Mouse (Mus musculus): ENCODE measurements around the gene Slc7a11. TPM values are rescaled to one million over a fixed set of nuclear protein-coding genes. Genes with fewer than 3 reads are reported as not detected.

The Slc7a11 gene
- polyA plus RNA-seq, 1 experiment from 2014 or later: 0.21 TPM

DNA sequence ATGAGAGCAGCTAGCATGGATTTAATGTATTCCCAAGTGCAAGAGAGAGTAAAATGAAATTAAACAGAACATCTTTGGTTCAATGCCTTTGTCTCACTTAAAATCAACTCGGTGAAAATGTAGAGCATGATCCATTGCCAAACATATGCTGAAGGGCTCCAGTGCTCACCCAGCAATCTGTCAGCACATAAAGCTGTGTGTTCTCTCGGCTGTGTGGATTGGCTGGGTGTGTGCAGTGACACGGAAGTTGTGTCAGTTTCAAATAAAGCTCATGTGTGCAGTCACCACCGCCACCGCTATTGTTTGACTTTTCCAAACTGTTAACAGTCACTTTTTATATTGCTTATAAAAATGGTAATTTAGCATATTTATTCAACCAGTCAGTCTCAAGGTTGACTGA, 398.7 kb downstream of the Slc7a11 start:
- 79% methylated on average over 5 of the region's 5 CpGs for WGBS

DNA sequence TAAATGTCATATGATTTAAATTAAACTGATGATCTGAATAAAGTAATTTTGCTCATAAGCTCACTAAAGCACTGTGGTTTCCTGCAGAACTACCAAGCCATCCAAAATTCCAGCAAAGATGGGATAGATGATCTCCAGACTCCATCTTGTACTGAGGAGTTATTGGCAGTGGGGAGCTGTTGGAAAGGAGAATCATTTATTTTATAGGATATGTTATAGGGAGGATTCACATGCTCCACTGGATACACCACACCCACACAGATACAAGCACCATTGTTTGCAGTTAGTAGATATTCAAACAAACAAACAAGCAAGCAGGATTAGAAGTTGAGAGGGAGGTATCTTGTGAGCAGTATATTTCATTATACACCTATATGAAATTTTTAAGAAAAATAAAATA, 399.3 kb downstream of the Slc7a11 start:
- DNase-seq (ENCODE audit: low spot score): no peak
- Histone ChIP-seq H3K4me3 (no peak overlapping the region), H3K36me3 (no peaks in the 10 kb centered on the region), H3K9me3 (no peaks in the 10 kb centered on the region), H3K27me3 (ENCODE audit: insufficient read depth, poor library complexity, severe bottlenecking) (no peaks in the 10 kb centered on the region), H3K27ac (no peak overlapping the region), H3K4me1 (replicated peaks) (no peaks in the 10 kb centered on the region)

More for the DNA sequence above, 398.7 kb downstream of the Slc7a11 start:
- Histone ChIP-seq H3K36me3 (no peaks in the 10 kb centered on the region), H3K27me3 (ENCODE audit: insufficient read depth, poor library complexity, severe bottlenecking) (no peaks in the 10 kb centered on the region), H3K4me1 (replicated peaks) (no peaks in the 10 kb centered on the region), H3K9me3 (no peaks in the 10 kb centered on the region), H3K27ac (no peak overlapping the region), H3K4me3 (no peak overlapping the region)
- peak; percentile 5 for DNase-seq (ENCODE audit: low spot score)

DNA sequence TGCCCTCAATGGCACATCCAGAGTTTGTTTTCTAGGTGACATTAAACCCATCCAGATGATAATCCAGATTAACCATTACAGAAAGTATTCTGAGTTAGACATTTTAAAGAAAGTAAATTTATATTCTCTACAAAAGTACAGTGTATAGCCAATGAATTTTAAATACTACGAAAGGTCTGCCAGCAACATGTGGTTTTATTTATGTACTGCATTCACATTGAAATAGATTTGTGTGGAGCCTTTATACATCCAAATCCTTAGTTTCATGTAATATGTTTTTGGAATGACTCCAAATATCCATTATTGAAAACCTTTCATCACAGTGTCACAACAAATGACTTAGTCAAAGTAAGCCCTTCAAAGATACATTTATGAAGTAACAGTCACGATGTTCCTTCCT, 402.3 kb downstream of the Slc7a11 start:
- no peak overlapping the region for H3K27ac ChIP-seq
- H3K9me3 ChIP-seq: no peaks in the 10 kb centered on the region
- H3K4me1 ChIP-seq (replicated peaks): no peaks in the 10 kb centered on the region
- no peaks in the 10 kb centered on the region for H3K27me3 ChIP-seq (ENCODE audit: insufficient read depth, poor library complexity, severe bottlenecking)
- no peak for DNase-seq (ENCODE audit: low spot score)
- WGBS: 96% methylated on average over 2 of the region's 2 CpGs
- H3K36me3 ChIP-seq: no peaks in the 10 kb centered on the region
- H3K4me3 ChIP-seq: no peak overlapping the region

DNA sequence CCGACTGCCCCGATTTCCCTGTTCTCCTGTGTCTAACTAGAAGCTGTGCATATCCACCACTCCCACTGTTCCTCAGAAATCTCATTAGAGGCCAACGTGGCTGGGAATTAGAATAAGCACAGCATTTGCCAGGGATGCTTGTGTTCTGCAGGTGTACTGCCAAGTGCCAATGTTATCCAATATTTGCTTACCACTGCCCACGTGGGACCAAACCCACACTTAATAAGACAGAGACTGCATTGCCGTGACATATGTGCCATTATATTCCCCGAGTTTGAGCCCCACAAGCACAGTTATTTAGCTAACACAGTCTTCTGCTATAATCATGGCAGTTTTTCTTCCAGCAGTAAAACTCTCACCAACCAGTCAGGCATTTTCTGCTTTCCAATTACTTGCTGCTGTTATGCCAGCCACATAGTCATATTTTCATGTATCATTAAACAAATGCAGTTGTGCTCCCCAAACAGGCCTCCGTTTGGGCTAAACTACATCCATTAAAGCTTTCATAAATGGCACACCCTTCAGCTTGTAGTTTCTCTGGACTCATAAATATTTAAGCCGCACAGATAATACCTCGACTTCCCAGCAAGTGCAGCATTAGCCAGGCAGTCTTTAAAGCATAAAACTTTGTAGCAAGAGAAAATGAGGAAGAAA, 407.4 kb downstream of the Slc7a11 start:
- H3K4me1 ChIP-seq (replicated peaks): no peaks in the 10 kb centered on the region
- H3K27ac ChIP-seq: no peak overlapping the region
- no peaks in the 10 kb centered on the region for H3K36me3 ChIP-seq
- no peak for DNase-seq (ENCODE audit: low spot score)
- 82% methylated on average over 9 of the region's 9 CpGs for WGBS
- H3K9me3 ChIP-seq: no peaks in the 10 kb centered on the region
- H3K4me3 ChIP-seq: no peak overlapping the region
- H3K27me3 ChIP-seq (ENCODE audit: insufficient read depth, poor library complexity, severe bottlenecking): no peaks in the 10 kb centered on the region

DNA sequence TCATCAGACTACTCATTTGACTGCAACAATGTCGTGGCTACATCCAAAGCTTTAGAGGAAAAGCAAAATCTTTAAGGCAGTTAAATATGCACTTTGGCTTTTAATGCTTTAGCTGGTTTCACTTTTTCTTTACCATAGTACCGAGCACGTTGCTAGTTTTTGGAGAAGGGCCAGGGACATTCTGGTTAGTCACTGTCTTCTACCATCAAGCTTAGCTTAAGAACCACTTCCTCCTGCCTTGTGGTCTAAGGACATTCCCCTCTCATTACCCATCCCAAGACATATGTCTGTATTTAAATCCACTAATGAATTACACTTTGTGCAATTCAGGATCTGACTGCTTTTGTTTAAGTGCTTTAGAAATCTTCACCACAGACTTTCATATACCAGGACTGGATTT, 410.1 kb downstream of the Slc7a11 start:
- no peaks in the 10 kb centered on the region for H3K36me3 ChIP-seq
- no peaks in the 10 kb centered on the region for H3K27me3 ChIP-seq (ENCODE audit: insufficient read depth, poor library complexity, severe bottlenecking)
- H3K9me3 ChIP-seq: no peaks in the 10 kb centered on the region
- no peak overlapping the region for H3K27ac ChIP-seq
- no peak for DNase-seq (ENCODE audit: low spot score)
- H3K4me1 ChIP-seq (replicated peaks): no peaks in the 10 kb centered on the region
- WGBS: 94% methylated on average over 3 of the region's 3 CpGs
- no peak overlapping the region for H3K4me3 ChIP-seq

DNA sequence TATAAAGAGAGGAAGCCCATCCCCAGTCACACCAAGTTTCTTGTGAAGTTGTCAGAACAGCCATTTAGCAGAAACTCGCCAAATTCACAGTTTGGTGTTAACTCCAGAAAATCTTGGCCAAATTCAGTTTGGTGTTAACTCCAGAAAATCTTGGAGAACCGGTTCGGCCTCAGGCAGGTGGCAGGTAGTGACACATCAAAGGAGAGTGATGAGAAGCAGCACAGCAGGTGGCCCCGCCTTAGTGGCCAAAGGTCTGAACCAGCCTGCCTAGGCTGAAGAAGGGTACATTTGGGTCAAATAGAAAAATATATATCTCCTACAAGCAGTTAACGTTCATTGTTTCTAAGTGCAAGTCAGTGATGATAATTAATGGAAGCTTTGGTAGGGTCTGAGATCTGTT, 417.4 kb downstream of the Slc7a11 start:
- no peaks in the 10 kb centered on the region for H3K36me3 ChIP-seq
- no peak overlapping the region for H3K4me3 ChIP-seq
- H3K9me3 ChIP-seq: no peaks in the 10 kb centered on the region
- DNase-seq (ENCODE audit: low spot score): no peak
- 49% methylated on average over 5 of the region's 5 CpGs for WGBS
- no peaks in the 10 kb centered on the region for H3K4me1 ChIP-seq (replicated peaks)
- H3K27me3 ChIP-seq (ENCODE audit: insufficient read depth, poor library complexity, severe bottlenecking): no peaks in the 10 kb centered on the region
- H3K27ac ChIP-seq: no peak overlapping the region

DNA sequence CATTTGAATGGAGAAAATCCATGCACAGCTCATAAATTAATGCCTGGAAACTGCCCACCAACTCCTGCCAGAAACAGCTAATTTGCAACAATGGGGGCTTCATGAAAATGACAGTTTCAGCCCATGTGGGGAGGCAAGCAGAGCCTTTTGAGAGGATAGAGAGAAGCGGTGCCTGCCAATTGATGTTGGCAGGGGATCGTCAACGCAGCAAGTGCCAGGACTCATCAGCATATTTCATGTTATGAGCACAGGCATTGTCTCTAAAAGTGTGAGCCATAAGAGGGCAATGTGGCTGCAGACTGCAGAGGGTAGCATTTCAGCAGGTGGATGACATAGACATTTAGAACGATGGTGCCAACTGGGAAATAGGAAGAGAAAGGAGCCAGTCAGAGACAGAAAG, 429.0 kb downstream of the Slc7a11 start:
- Histone ChIP-seq H3K27me3 (ENCODE audit: insufficient read depth, poor library complexity, severe bottlenecking) (no peaks in the 10 kb centered on the region), H3K36me3 (no peaks in the 10 kb centered on the region), H3K9me3 (no peaks in the 10 kb centered on the region), H3K4me1 (replicated peaks) (no peaks in the 10 kb centered on the region; the same call in 1 of the 2 replicates), H3K4me3 (no peak overlapping the region), H3K27ac (0 out of 2 replicates have a peak overlapping the region, but pooled peaks have one; percentile 35)
- DNase-seq (ENCODE audit: low spot score): no peak
- WGBS: 53% methylated on average over 4 of the region's 4 CpGs

DNA sequence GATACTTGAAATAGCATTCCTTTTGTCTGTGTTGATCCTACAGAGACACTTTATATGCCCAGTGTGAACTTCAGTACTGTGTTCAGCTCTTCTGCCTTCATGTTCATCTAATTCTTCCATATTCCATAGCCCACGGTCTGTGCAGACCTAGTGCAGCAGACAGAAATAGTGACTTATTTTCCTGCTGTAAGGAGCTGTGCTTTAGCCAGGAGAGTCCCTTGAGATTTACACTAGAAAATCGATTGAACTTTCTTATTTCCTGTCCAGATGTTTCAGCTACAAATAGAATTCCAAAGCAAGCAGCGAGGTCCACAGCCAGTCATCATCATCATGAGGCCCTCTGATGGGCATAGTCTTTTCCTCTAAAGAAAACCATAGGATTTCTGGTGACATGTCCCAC, 431.4 kb downstream of the Slc7a11 start:
- 66% methylated on average over 3 of the region's 3 CpGs for WGBS
- Histone ChIP-seq H3K9me3 (no peaks in the 10 kb centered on the region), H3K27me3 (ENCODE audit: insufficient read depth, poor library complexity, severe bottlenecking) (no peaks in the 10 kb centered on the region), H3K4me1 (replicated peaks) (no peaks in the 10 kb centered on the region; the same call in 1 of the 2 replicates), H3K4me3 (no peak overlapping the region), H3K27ac (no peak overlapping the region), H3K36me3 (no peaks in the 10 kb centered on the region)
- no peak for DNase-seq (ENCODE audit: low spot score)

DNA sequence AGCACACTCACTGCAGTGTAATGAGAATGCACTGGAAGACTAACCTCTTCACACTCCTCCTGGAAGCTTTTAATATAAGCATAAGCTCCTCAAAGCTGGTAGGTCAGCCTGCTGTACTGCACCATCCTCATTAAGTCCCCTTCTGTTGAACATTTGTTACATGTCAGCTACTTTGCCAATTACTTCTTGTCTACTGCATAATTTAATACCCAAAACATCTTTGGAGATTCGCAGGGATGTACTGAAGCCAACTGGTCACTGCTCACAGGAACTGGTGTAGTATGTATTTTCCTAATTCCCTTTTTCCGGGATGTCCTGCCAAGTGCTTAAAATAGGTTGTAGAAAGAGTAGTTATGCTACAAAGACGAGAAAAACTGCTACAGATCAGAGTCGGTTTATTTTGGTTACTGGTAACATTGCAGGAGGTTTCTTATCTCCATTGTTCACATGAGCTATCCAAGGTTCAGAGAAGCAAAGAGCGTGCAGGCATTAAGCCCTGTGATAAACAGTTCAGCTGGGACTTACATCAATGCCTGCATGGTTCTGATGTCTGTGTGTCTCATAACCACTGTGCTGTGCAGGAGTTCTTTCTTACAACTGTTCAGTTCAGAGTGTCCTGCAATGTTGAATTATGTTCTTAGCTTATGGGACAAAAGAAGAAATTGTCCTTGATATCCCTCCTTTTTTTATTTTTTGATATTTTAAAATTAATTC, 439.3 kb downstream of the Slc7a11 start:
- Histone ChIP-seq H3K27ac (no peak overlapping the region), H3K9me3 (no peaks in the 10 kb centered on the region), H3K4me3 (no peak overlapping the region), H3K27me3 (ENCODE audit: insufficient read depth, poor library complexity, severe bottlenecking) (no peaks in the 10 kb centered on the region), H3K36me3 (no peaks in the 10 kb centered on the region), H3K4me1 (replicated peaks) (no peaks in the 10 kb centered on the region; the same call in 1 of the 2 replicates)
- no peak for DNase-seq (ENCODE audit: low spot score)
- WGBS: 79% methylated on average over 5 of the region's 5 CpGs

DNA sequence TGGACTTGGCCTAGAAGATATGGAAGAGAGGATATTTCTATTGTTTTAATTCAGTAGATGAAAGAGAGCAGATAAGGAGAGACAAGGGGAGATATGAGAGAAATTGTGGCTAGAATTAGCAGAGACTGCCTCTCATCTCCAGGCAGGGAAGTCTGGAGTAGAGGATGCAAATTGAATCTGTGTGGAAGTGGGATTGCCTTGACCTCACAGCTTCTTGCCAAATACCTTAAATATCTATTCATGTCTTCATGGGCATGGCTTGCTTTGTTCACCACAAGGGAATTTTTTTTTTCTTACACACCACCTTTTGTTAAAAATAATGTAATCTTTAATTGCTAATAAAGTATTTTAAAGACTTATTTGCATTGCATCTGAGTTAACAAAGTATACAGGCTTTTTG, 441.3 kb downstream of the Slc7a11 start:
- no peak for DNase-seq (ENCODE audit: low spot score)
- no peaks in the 10 kb centered on the region for H3K27me3 ChIP-seq (ENCODE audit: insufficient read depth, poor library complexity, severe bottlenecking)
- H3K36me3 ChIP-seq: no peaks in the 10 kb centered on the region
- H3K4me1 ChIP-seq (replicated peaks): no peaks in the 10 kb centered on the region; the same call in 1 of the 2 replicates
- no peak overlapping the region for H3K27ac ChIP-seq
- no peaks in the 10 kb centered on the region for H3K9me3 ChIP-seq
- no peak overlapping the region for H3K4me3 ChIP-seq

DNA sequence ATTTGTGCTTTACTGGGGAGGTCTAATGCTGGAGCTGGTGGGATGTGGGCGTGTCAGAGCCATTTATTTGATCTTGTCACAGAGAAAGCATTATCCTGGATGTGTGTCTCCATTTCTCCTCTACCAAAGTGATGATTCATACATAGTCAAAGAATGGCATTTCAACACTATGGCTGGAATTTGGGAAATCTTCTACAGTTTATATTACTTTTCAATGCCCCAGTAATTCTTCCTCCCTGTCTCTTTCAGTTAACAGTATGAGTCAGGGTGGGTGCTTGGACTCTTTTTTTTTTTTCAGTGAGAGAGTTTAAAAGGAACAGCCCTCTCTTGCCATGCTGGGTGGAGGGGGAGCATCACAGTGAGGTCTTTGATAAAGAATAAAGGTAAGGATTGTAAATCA, 441.8 kb downstream of the Slc7a11 start:
- Histone ChIP-seq H3K9me3 (no peaks in the 10 kb centered on the region), H3K27me3 (ENCODE audit: insufficient read depth, poor library complexity, severe bottlenecking) (no peaks in the 10 kb centered on the region), H3K4me3 (no peak overlapping the region), H3K36me3 (no peaks in the 10 kb centered on the region), H3K4me1 (replicated peaks) (no peaks in the 10 kb centered on the region; the same call in 1 of the 2 replicates), H3K27ac (no peak overlapping the region)
- no peak for DNase-seq (ENCODE audit: low spot score)
- WGBS: 68% methylated on average over 1 of the region's 1 CpGs

DNA sequence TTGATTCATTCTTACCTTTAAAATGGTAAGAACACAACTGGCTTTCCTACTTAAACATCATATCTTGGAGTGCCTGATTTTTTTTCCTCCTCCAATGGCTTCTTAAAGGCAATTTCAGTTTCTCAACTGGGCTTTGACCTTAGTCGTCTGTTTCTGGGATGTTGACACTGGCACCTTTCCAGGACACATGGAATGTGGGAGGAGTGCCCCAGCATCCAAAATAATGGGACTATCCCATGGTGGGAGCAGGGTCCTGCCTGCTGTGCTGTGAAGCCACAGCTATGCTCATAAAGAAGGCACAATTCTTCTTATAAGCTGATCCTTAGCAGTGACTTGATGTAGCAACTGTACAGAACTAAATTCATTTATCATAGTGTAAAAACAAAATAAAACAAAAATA, 450.5 kb downstream of the Slc7a11 start:
- H3K27ac ChIP-seq: no peak overlapping the region
- WGBS: 50% methylated on average over 1 of the region's 1 CpGs
- H3K4me1 ChIP-seq (replicated peaks): no peaks in the 10 kb centered on the region
- peak; percentile 6 for DNase-seq (ENCODE audit: low spot score)
- no peaks in the 10 kb centered on the region for H3K9me3 ChIP-seq
- no peak overlapping the region for H3K4me3 ChIP-seq
- no peaks in the 10 kb centered on the region for H3K27me3 ChIP-seq (ENCODE audit: insufficient read depth, poor library complexity, severe bottlenecking)
- no peaks in the 10 kb centered on the region for H3K36me3 ChIP-seq

DNA sequence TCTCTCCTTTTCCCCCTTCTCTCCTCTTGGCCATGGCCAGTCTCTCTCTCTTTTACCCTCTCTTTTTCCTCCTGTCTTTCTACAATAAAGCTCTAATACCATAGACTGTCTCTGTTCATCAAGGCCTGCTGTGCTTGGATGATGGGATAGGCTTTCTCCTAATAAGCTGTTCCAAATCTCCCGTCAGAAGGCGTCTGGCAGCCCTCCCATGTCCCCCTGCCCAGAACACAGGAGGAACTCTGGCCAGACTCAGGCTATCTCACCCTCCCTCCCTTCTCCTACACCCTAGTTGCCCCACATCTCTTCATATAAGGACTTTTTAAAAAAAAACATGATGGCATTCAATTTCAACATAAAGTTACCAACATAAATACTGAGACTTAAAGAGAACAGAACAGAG, 456.2 kb downstream of the Slc7a11 start:
- H3K4me3 ChIP-seq: no peak overlapping the region
- 84% methylated on average over 2 of the region's 2 CpGs for WGBS
- H3K4me1 ChIP-seq (replicated peaks): no peaks in the 10 kb centered on the region
- DNase-seq (ENCODE audit: low spot score): no peak
- no peaks in the 10 kb centered on the region for H3K36me3 ChIP-seq
- no peak overlapping the region for H3K27ac ChIP-seq
- H3K9me3 ChIP-seq: no peaks in the 10 kb centered on the region
- no peaks in the 10 kb centered on the region for H3K27me3 ChIP-seq (ENCODE audit: insufficient read depth, poor library complexity, severe bottlenecking)
